Mouse (Mus musculus) kidney, embryonic 14.5 days (tissue): ENCODE results near the gene Gpr157. TPM values are rescaled to one million over a fixed set of nuclear protein-coding genes. Genes with fewer than 3 reads are reported as not detected.
A peak's percentile ranks its signal among the peaks of the same experiment; 100 is the strongest.

Source experiments
- ATAC-seq: fragments of 200-750 bp; cut with Nextera tagmentation; 2 replicates; pipeline ENCODE4 v1.8.0; 2017; ENCODE audit warnings: moderate number of reproducible peaks, mild to moderate bottlenecking, moderate TSS enrichment, moderate library complexity; ENCODE audit not compliant: low FRiP score, low TSS enrichment
- H3K27ac ChIP-seq: fragments of 300-500 bp; sonication (generic); 2 replicates; pipeline ENCODE4 v1.5.1; 2014; ENCODE audit warnings: low read depth, mild to moderate bottlenecking, low read length, moderate library complexity, mixed read lengths
- H3K27me3 ChIP-seq: fragments of 300-500 bp; sonication (generic); 2 replicates; pipeline ENCODE4 v1.6.1; 2014; ENCODE audit warnings: mild to moderate bottlenecking, low read length; ENCODE audit not compliant: control insufficient read depth, insufficient read depth
- H3K36me3 ChIP-seq: fragments of 300-500 bp; sonication (generic); 2 replicates; pipeline ENCODE4 v1.6.1; 2014; ENCODE audit warnings: low read length, mixed read lengths; ENCODE audit not compliant: control insufficient read depth, insufficient read depth
- H3K4me1 ChIP-seq: fragments of 300-500 bp; sonication (generic); 2 replicates; pipeline ENCODE4 v1.6.1; 2014; ENCODE audit warnings: low read length, mixed read lengths; ENCODE audit not compliant: control insufficient read depth, insufficient read depth
- H3K4me2 ChIP-seq: fragments of 300-500 bp; sonication (generic); replicated peaks from 2 replicates; pipeline ENCODE4 v1.6.1; 2014; ENCODE audit warnings: low read depth, mild to moderate bottlenecking, low read length
- H3K4me3 ChIP-seq: fragments of 300-500 bp; sonication (generic); 2 replicates; pipeline ENCODE4 v1.5.1; 2014; ENCODE audit warnings: mild to moderate bottlenecking, low read length
- H3K9ac ChIP-seq: fragments of 300-500 bp; sonication (generic); 2 replicates; pipeline ENCODE4 v1.6.1; 2014; ENCODE audit warnings: low read depth, mild to moderate bottlenecking, low read length, moderate library complexity
- H3K9me3 ChIP-seq: fragments of 300-500 bp; sonication (generic); 2 replicates; pipeline ENCODE4 v1.6.1; 2016; ENCODE audit warnings: low read length; ENCODE audit not compliant: control insufficient read depth
- WGBS: fragments of 180-500 bp; shearing (Covaris S2); extraction: QIAGEN DNeasy Blood & Tissue Kit; methylation state at CpG from one replicate; pipeline ENCODE4 v1.1.7; 2014; 5-methylcytosine and 5-hydroxymethylcytosine counted together
- polyA plus RNA-seq: library from polyadenylated mRNA; unstranded; fragments of >200 nt; fragmentation: Nextera tagmentation; extraction: Ambion mirVana; gene quantifications from 2 replicates; pipeline ENCODE4 v1.2.1, GENCODE M21; 2014

The Gpr157 gene
- polyA plus RNA-seq, 1 experiment from 2014 or later: 0.20 TPM

- no peaks in the 10 kb centered on the region for H3K27me3 ChIP-seq
- 62% methylated on average over 16 of the region's 16 CpGs for WGBS
- peak overlapping the region; percentile 11; the same call in 1 of the 2 replicates for H3K27ac ChIP-seq
- H3K9me3 ChIP-seq: no peaks in the 10 kb centered on the region; the same call in 1 of the 2 replicates
- 0 out of 2 replicates have a peak, but pooled peaks cover 8% of the 10 kb centered on the region for H3K4me1 ChIP-seq
- no peak overlapping the region for H3K4me2 ChIP-seq
- no peak overlapping the region for H3K9ac ChIP-seq
- H3K4me3 ChIP-seq: no peak overlapping the region
- peak; percentile 67 for ATAC-seq
- H3K36me3 ChIP-seq: no peaks in the 10 kb centered on the region
These were observed 25.5 kb upstream of the Gpr157 start for GRCm38 (mm10) chr4:150061432-150062225.

GRCm38 (mm10) chr4:150066706-150067323 lies 20.4 kb upstream of the Gpr157 start:
- WGBS: 84% methylated on average over 17 of the region's 17 CpGs
- no peak overlapping the region for H3K9ac ChIP-seq
- no peak overlapping the region for H3K27ac ChIP-seq
- no peak overlapping the region for H3K4me2 ChIP-seq
- no peaks in the 10 kb centered on the region for H3K36me3 ChIP-seq
- 0 out of 2 replicates have a peak, but pooled peaks cover 9% of the 10 kb centered on the region for H3K4me1 ChIP-seq
- no peak for ATAC-seq
- no peak overlapping the region for H3K4me3 ChIP-seq
- H3K9me3 ChIP-seq: no peaks in the 10 kb centered on the region
- H3K27me3 ChIP-seq: no peaks in the 10 kb centered on the region

GRCm38 (mm10) chr4:150068216-150068615 lies 18.9 kb upstream of the Gpr157 start:
- no peak overlapping the region for H3K9ac ChIP-seq
- H3K4me2 ChIP-seq: no peak overlapping the region
- ATAC-seq: no peak; the same call in 1 of the 2 replicates
- no peak overlapping the region for H3K27ac ChIP-seq
- 50% methylated on average over 12 of the region's 12 CpGs for WGBS
- no peaks in the 10 kb centered on the region for H3K36me3 ChIP-seq
- no peaks in the 10 kb centered on the region for H3K27me3 ChIP-seq
- no peaks in the 10 kb centered on the region for H3K9me3 ChIP-seq
- H3K4me3 ChIP-seq: no peak overlapping the region
- H3K4me1 ChIP-seq: 0 out of 2 replicates have a peak, but pooled peaks cover 6% of the 10 kb centered on the region

- Histone ChIP-seq H3K4me2 (no peak overlapping the region), H3K36me3 (no peaks in the 10 kb centered on the region), H3K4me3 (no peak overlapping the region), H3K4me1 (0 out of 2 replicates have a peak, but pooled peaks cover 6% of the 10 kb centered on the region), H3K9ac (no peak overlapping the region), H3K9me3 (no peaks in the 10 kb centered on the region), H3K27me3 (no peaks in the 10 kb centered on the region), H3K27ac (peak overlapping the region; percentile 42; the same call in 1 of the 2 replicates)
- WGBS: 19% methylated on average over 8 of the region's 8 CpGs
- ATAC-seq: peak; percentile 82; the same call in 1 of the 2 replicates
These were observed 17.0 kb upstream of the Gpr157 start for GRCm38 (mm10) chr4:150070136-150070535.

- WGBS: 64% methylated on average over 15 of the region's 15 CpGs
- H3K9me3 ChIP-seq: no peaks in the 10 kb centered on the region
- no peak for ATAC-seq
- H3K27ac ChIP-seq: no peak overlapping the region
- H3K4me2 ChIP-seq: no peak overlapping the region
- no peak overlapping the region for H3K9ac ChIP-seq
- H3K27me3 ChIP-seq: no peaks in the 10 kb centered on the region
- H3K36me3 ChIP-seq: no peaks in the 10 kb centered on the region
- H3K4me3 ChIP-seq: no peak overlapping the region
- H3K4me1 ChIP-seq: 0 out of 2 replicates have a peak, but pooled peaks cover 6% of the 10 kb centered on the region
These were observed 14.6 kb upstream of the Gpr157 start for GRCm38 (mm10) chr4:150072416-150073101.

GRCm38 (mm10) chr4:150073102-150073473 lies 14.1 kb upstream of the Gpr157 start:
- WGBS: 20% methylated on average over 8 of the region's 8 CpGs

GRCm38 (mm10) chr4:150075350-150075749 lies 11.8 kb upstream of the Gpr157 start:
- no peaks in the 10 kb centered on the region for H3K27me3 ChIP-seq
- H3K4me2 ChIP-seq: no peak overlapping the region
- H3K36me3 ChIP-seq: no peaks in the 10 kb centered on the region
- H3K9me3 ChIP-seq: no peaks in the 10 kb centered on the region
- H3K9ac ChIP-seq: no peak overlapping the region
- 81% methylated on average over 7 of the region's 7 CpGs for WGBS
- H3K27ac ChIP-seq: no peak overlapping the region
- H3K4me1 ChIP-seq: no peaks in the 10 kb centered on the region
- no peak for ATAC-seq
- H3K4me3 ChIP-seq: no peak overlapping the region

More at GRCm38 (mm10) chr4:150073102-150073473, 14.1 kb upstream of the Gpr157 start:
- H3K27ac ChIP-seq: no peak overlapping the region
- H3K4me2 ChIP-seq: no peak overlapping the region
- no peak overlapping the region for H3K9ac ChIP-seq
- 0 out of 2 replicates have a peak, but pooled peaks cover 6% of the 10 kb centered on the region for H3K4me1 ChIP-seq
- H3K36me3 ChIP-seq: no peaks in the 10 kb centered on the region
- H3K27me3 ChIP-seq: no peaks in the 10 kb centered on the region
- H3K9me3 ChIP-seq: no peaks in the 10 kb centered on the region
- no peak overlapping the region for H3K4me3 ChIP-seq
- ATAC-seq: no peak

GRCm38 (mm10) chr4:150076147-150076546 lies 11.0 kb upstream of the Gpr157 start:
- no peaks in the 10 kb centered on the region for H3K36me3 ChIP-seq
- WGBS: 46% methylated on average over 18 of the region's 18 CpGs
- no peak overlapping the region for H3K9ac ChIP-seq
- no peaks in the 10 kb centered on the region for H3K4me1 ChIP-seq
- ATAC-seq: no peak; the same call in 1 of the 2 replicates
- H3K27me3 ChIP-seq: no peaks in the 10 kb centered on the region
- H3K9me3 ChIP-seq: no peaks in the 10 kb centered on the region
- H3K4me3 ChIP-seq: no peak overlapping the region
- no peak overlapping the region for H3K4me2 ChIP-seq
- H3K27ac ChIP-seq: no peak overlapping the region
